ENCODE assay signal across 11 mouse cellular contexts in the genomic region with DNA sequence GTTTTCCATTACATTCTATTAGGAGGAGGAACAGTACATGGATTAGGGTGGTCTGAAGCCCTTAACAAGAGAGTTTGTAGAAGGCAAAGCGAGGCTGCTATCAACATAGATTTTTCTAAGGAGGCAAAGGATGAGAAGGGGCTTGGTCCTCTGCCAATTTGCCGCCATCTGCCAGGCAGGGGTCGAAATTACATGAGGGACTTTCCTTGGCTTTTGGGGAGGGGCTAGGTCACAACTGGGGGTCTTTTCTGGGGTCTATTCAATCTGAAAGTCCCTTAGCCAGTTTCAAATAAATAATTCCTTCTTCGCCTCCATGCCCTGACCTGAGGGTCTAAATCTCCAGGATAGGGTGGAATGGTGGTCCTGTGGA. TPM values are rescaled to one million over a fixed set of nuclear protein-coding genes. Genes with fewer than 3 reads are reported as not detected.
DNase-seq lines count a peak whose midpoint lies in the region; ATAC-seq and TF ChIP-seq lines count a peak whose summit lies in the region.
"Had no signal": no experiment of that assay in that cellular context is flagged by ENCODE, and none has a peak within 500 bp of the region (broad histone marks: within the 10 kb centered on the region; RNA-seq: fewer than 3 reads in every experiment).

A gene (minus strand): TSS at position 61 of the 370 bp plus-strand sequence.

- no peak for DNase-seq in layer of hippocampus, adult 2 months (ENCODE audit: low spot score in 2 of 2)
- DNase-seq in layer of hippocampus, adult 11-12 months (ENCODE audit: low spot score), result no peak
- DNase-seq in forebrain, embryonic 11.5 days (ENCODE audit: low spot score), result no peak
- DNase-seq in embryo, embryonic 10 days (ENCODE audit: low spot score), result no peak
- DNase-seq in right cerebral cortex, adult 2 months (ENCODE audit: low spot score in 2 of 2), result no peak
- DNase-seq: adrenal gland, postnatal 25 days; thymus, adult 18-20 months had no signal

- peak within 1 kb of the TSS; percentile 92 for H3K27ac ChIP-seq in layer of hippocampus, adult 2 months
- H3K27ac ChIP-seq in forebrain, embryonic 11.5 days (ENCODE audit: low read depth, low read length), result no peak within 1 kb of the TSS
- H3K27ac ChIP-seq in intestine, embryonic 15.5 days, result no peak within 1 kb of the TSS
- H3K27ac ChIP-seq in neural tube, embryonic 15.5 days (replicated peaks), result peak within 1 kb of the TSS; percentile 75

- H3K4me2 ChIP-seq in forebrain, embryonic 11.5 days (ENCODE audit: low read depth, low read length, severe bottlenecking), result peak within 1 kb of the TSS; percentile 48
- peak within 1 kb of the TSS; percentile 35; the same call in 1 of the 2 replicates for H3K4me2 ChIP-seq in intestine, embryonic 15.5 days (replicated peaks)
- H3K4me2 ChIP-seq in neural tube, embryonic 15.5 days, result peak within 1 kb of the TSS; percentile 76

- H3K4me3 ChIP-seq in layer of hippocampus, adult 2 months, result peak within 1 kb of the TSS; percentile 77
- peak within 1 kb of the TSS; percentile 26 for H3K4me3 ChIP-seq in forebrain, embryonic 11.5 days (ENCODE audit: low read depth, low read length)
- H3K4me3 ChIP-seq in intestine, embryonic 15.5 days (replicated peaks), result no peak within 1 kb of the TSS; the same call in 1 of the 2 replicates
- peak within 1 kb of the TSS; percentile 52 for H3K4me3 ChIP-seq in neural tube, embryonic 15.5 days (replicated peaks)

- no peaks in the 10 kb centered on the region for H3K4me1 ChIP-seq in forebrain, embryonic 11.5 days (replicated peaks; ENCODE audit: control insufficient read depth, insufficient read depth, low read length)
- H3K4me1 ChIP-seq in intestine, embryonic 15.5 days (replicated peaks), result 0 out of 2 replicates have a peak, but pooled peaks cover 8% of the 10 kb centered on the region
- H3K4me1 ChIP-seq in neural tube, embryonic 15.5 days, result peaks cover 55% of the 10 kb centered on the region

- WGBS in forebrain, embryonic 11.5 days, result 19% methylated on average over 4 of the region's 4 CpGs
- 17% methylated on average over 4 of the region's 4 CpGs for WGBS in intestine, embryonic 15.5 days
- WGBS in neural tube, embryonic 15.5 days, result 16% methylated on average over 4 of the region's 4 CpGs

- no peaks in the 10 kb centered on the region for H3K36me3 ChIP-seq in forebrain, embryonic 11.5 days (ENCODE audit: control insufficient read depth, insufficient read depth, low read length)
- H3K36me3 ChIP-seq in intestine, embryonic 15.5 days, result no peaks in the 10 kb centered on the region
- H3K36me3 ChIP-seq in neural tube, embryonic 15.5 days, result 0 out of 2 replicates have a peak, but pooled peaks cover 7% of the 10 kb centered on the region

- H3K9ac ChIP-seq in forebrain, embryonic 11.5 days (ENCODE audit: low read length), result no peak within 1 kb of the TSS
- no peak within 1 kb of the TSS for H3K9ac ChIP-seq in intestine, embryonic 15.5 days
- peak within 1 kb of the TSS; percentile 63 for H3K9ac ChIP-seq in neural tube, embryonic 15.5 days (replicated peaks)

- ATAC-seq in forebrain, embryonic 11.5 days (replicated peaks; ENCODE audit: low FRiP score), result no peak
- no peak for ATAC-seq in intestine, embryonic 15.5 days
- ATAC-seq in neural tube, embryonic 15.5 days (ENCODE audit: low FRiP score), result peak; percentile 4; the same call in 1 of the 2 replicates
- ATAC-seq: lung, postnatal 0 days had no signal

- peaks cover 31% of the 10 kb centered on the region for H3K27me3 ChIP-seq in forebrain, embryonic 11.5 days (ENCODE audit: control insufficient read depth, insufficient read depth, low read length)
- peaks cover 35% of the 10 kb centered on the region for H3K27me3 ChIP-seq in intestine, embryonic 15.5 days (replicated peaks)
- H3K27me3 ChIP-seq in neural tube, embryonic 15.5 days (replicated peaks), result peaks cover 53% of the 10 kb centered on the region

- no peaks in the 10 kb centered on the region for H3K9me3 ChIP-seq in forebrain, embryonic 11.5 days (ENCODE audit: control insufficient read depth, low read length)
- H3K9me3 ChIP-seq in intestine, embryonic 15.5 days, result no peaks in the 10 kb centered on the region
- H3K9me3 ChIP-seq in neural tube, embryonic 15.5 days (replicated peaks), result no peaks in the 10 kb centered on the region

- no peak for TF ChIP-seq CTCF in layer of hippocampus, adult 2 months (conservative IDR thresholded peaks at IDR 0.05)

RNA-seq across cellular contexts. Expression of the gene that starts here (rescaled TPM):
- total RNA-seq in layer of hippocampus, adult 2 months (2021), result 10 to 100 TPM in 1 of 2 experiments, 1 to 10 TPM in 1; 6.4 to 11.2 TPM
- polyA plus RNA-seq in forebrain, embryonic 11.5 days (2014; fragmentation: Nextera tagmentation; extraction: Ambion mirVana), result not detected in 2 replicates
- polyA plus RNA-seq in intestine, embryonic 15.5 days (2015; fragmentation: Nextera tagmentation; extraction: Ambion mirVana), result 0.21 and 0.24 TPM in 2 replicates
- 0.36 and 0.42 TPM in 2 replicates for polyA plus RNA-seq in neural tube, embryonic 15.5 days (2015; fragmentation: Nextera tagmentation; extraction: Ambion mirVana)
- total RNA-seq: hematopoietic stem cell, adult 5-6 weeks had no signal

Comparison
In these comparisons a context has a peak if more than half of its experiments do, and no peak if none do; other contexts are left out.
1. Peak in ATAC-seq, H3K4me3 ChIP-seq, H3K27ac ChIP-seq, H3K9ac ChIP-seq and H3K4me2 ChIP-seq in neural tube, embryonic 15.5 days; RNA of the gene not detected or under 1 TPM.